Mouse (Mus musculus): Measurements from ENCODE around the gene Tmem59l. TPM values are rescaled to one million over a fixed set of nuclear protein-coding genes. Genes with fewer than 3 reads are reported as not detected.
A peak's percentile ranks its signal among the peaks of the same experiment; 100 is the strongest.

The Tmem59l gene
- total and polyA plus RNA-seq, 3 experiments = 0.21 TPM; not detected in 2

GRCm38 (mm10) chr8:70487993-70488796 lies 1.0 kb upstream of the Tmem59l start:
- peak overlapping the region; percentile 23; the same call in 1 of the 2 replicates for H3K9ac ChIP-seq (ENCODE audit: low read depth, low read length)
- no peak overlapping the region for H3K27ac ChIP-seq
- no peak for TF ChIP-seq POLR2A (IDR thresholded peaks at IDR 0.05; ENCODE audit: insufficient read depth, low read depth, low read length)
- TF ChIP-seq EP300 (IDR thresholded peaks at IDR 0.05; ENCODE audit: insufficient read depth, low read depth, low read length) = no peak
- no peak for TF ChIP-seq CTCF (IDR thresholded peaks at IDR 0.05)
- no peaks in the 10 kb centered on the region for H3K36me3 ChIP-seq (ENCODE audit: control insufficient read depth, insufficient read depth, low read length)
- H3K4me1 ChIP-seq (ENCODE audit: control insufficient read depth, insufficient read depth, low read length) = peaks cover 6% of the 10 kb centered on the region
- WGBS = 6% methylated on average over 55 of the region's 55 CpGs
- intact Hi-C loops (cut with DNase I) = no loop called here
- peaks cover 25% of the 10 kb centered on the region for H3K27me3 ChIP-seq (ENCODE audit: control insufficient read depth, insufficient read depth, low read length)
- peak overlapping the region; percentile 47 for H3K4me3 ChIP-seq
- no peaks in the 10 kb centered on the region for H3K79me2 ChIP-seq (replicated peaks; ENCODE audit: control insufficient read depth, insufficient read depth, low read length)
- no peak for DNase-seq

GRCm38 (mm10) chr8:70486191-70486681 lies 922 bp downstream of the Tmem59l start:
- no peak overlapping the region for H3K4me3 ChIP-seq
- H3K27ac ChIP-seq = no peak overlapping the region
- no peak for DNase-seq
- no peak for TF ChIP-seq EP300 (IDR thresholded peaks at IDR 0.05; ENCODE audit: insufficient read depth, low read depth, low read length)
- TF ChIP-seq CTCF (IDR thresholded peaks at IDR 0.05) = no peak
- no peak for TF ChIP-seq POLR2A (IDR thresholded peaks at IDR 0.05; ENCODE audit: insufficient read depth, low read depth, low read length)
- no peaks in the 10 kb centered on the region for H3K36me3 ChIP-seq (ENCODE audit: control insufficient read depth, insufficient read depth, low read length)
- no peak overlapping the region for H3K9ac ChIP-seq (ENCODE audit: low read depth, low read length)
- no peaks in the 10 kb centered on the region for H3K79me2 ChIP-seq (replicated peaks; ENCODE audit: control insufficient read depth, insufficient read depth, low read length)
- peaks cover 6% of the 10 kb centered on the region for H3K4me1 ChIP-seq (ENCODE audit: control insufficient read depth, insufficient read depth, low read length)
- 53% methylated on average over 7 of the region's 7 CpGs for WGBS
- intact Hi-C loops (cut with DNase I) = no loop called here
- H3K27me3 ChIP-seq (ENCODE audit: control insufficient read depth, insufficient read depth, low read length) = peaks cover 17% of the 10 kb centered on the region

DNA sequence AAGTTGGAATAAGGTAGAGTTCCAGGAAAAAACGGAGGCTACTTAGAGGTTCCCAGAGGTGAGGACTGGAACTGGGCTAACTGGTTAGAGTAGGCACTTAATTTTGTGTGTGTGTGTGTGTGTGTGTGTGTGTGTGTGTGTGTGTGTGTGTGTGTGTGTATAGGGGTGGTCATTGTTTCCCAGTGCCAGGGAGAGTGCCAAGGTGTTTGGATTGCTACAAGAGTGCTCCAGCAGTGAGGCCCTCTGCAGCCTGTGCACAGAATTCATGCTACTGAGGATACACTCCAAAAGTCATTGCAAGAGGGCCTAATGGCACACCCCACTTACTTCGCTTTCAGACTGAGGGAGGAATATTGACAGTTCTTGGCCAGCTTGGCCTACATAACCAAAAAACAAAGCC lies 4.2 kb downstream of the Tmem59l start:
- H3K4me1 ChIP-seq (ENCODE audit: control insufficient read depth, insufficient read depth, low read length) = 0 out of 2 replicates have a peak, but pooled peaks cover 1% of the 10 kb centered on the region
- H3K79me2 ChIP-seq (replicated peaks; ENCODE audit: control insufficient read depth, insufficient read depth, low read length) = no peaks in the 10 kb centered on the region
- H3K36me3 ChIP-seq (ENCODE audit: control insufficient read depth, insufficient read depth, low read length) = no peaks in the 10 kb centered on the region
- no peak overlapping the region for H3K27ac ChIP-seq
- DNase-seq = no peak
- no peak overlapping the region for H3K9ac ChIP-seq (ENCODE audit: low read depth, low read length)
- no peak for TF ChIP-seq CTCF (IDR thresholded peaks at IDR 0.05)
- TF ChIP-seq EP300 (IDR thresholded peaks at IDR 0.05; ENCODE audit: insufficient read depth, low read depth, low read length) = no peak
- no peak for TF ChIP-seq POLR2A (IDR thresholded peaks at IDR 0.05; ENCODE audit: insufficient read depth, low read depth, low read length)
- 62% methylated on average over 2 of the region's 2 CpGs for WGBS
- H3K27me3 ChIP-seq (ENCODE audit: control insufficient read depth, insufficient read depth, low read length) = peaks cover 5% of the 10 kb centered on the region
- intact Hi-C loops (cut with DNase I) = no loop called here
- H3K4me3 ChIP-seq = no peak overlapping the region

- TF ChIP-seq CTCF (IDR thresholded peaks at IDR 0.05) (no peak), POLR2A (IDR thresholded peaks at IDR 0.05; ENCODE audit: insufficient read depth, low read depth, low read length) (no peak), EP300 (IDR thresholded peaks at IDR 0.05; ENCODE audit: insufficient read depth, low read depth, low read length) (no peak)
- no peak for DNase-seq
- no peak overlapping the region for H3K27ac ChIP-seq
- no peak overlapping the region for H3K9ac ChIP-seq (ENCODE audit: low read depth, low read length)
- H3K4me3 ChIP-seq = no peak overlapping the region
- no peaks in the 10 kb centered on the region for H3K27me3 ChIP-seq (ENCODE audit: control insufficient read depth, insufficient read depth, low read length)
- intact Hi-C loops (cut with DNase I) = no loop called here
- H3K4me1 ChIP-seq (ENCODE audit: control insufficient read depth, insufficient read depth, low read length) = no peaks in the 10 kb centered on the region
- H3K36me3 ChIP-seq (ENCODE audit: control insufficient read depth, insufficient read depth, low read length) = no peaks in the 10 kb centered on the region
- WGBS = 71% methylated on average over 3 of the region's 3 CpGs
- no peaks in the 10 kb centered on the region for H3K79me2 ChIP-seq (replicated peaks; ENCODE audit: control insufficient read depth, insufficient read depth, low read length)
These were observed 5.2 kb downstream of the Tmem59l start for GRCm38 (mm10) chr8:70481908-70482307.

DNA sequence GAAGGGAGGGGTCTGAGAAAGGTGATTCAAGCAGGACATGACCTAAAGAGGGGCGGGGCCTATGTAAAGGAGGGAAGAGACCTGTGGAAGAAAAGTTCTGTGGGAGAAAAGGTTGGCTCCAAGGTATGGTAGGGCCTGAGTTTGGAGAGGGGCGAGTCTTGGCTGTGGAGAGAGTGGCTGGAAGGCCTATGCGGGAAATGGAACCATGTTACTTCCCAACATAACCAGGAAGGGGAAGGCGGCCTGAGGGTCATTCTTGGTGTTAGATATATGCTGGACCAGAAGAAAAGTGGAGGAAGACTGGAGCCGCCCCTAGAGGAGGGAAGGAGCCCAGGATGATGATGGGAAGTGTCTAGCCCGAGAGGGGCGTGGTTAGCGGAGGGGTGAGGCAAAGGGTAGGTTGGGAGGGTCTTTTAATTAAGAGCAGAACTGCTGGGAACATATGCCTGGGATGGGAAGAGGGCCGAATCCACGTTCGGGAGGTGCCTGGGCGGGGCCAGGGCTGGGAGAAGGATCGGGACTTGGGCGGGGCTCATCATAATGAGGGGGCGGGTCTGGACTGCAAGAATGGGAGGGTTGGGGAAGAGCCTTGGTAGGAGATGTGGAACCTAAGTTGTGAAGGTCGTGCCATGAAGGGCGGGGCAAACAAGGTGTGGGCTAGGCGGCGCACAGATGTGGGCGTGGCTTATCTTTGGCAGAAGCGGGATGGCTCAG lies 9.7 kb downstream of the Tmem59l start:
- TF ChIP-seq CTCF (IDR thresholded peaks at IDR 0.05) (no peak), POLR2A (IDR thresholded peaks at IDR 0.05; ENCODE audit: insufficient read depth, low read depth, low read length) (no peak), EP300 (IDR thresholded peaks at IDR 0.05; ENCODE audit: insufficient read depth, low read depth, low read length) (no peak)
- Histone ChIP-seq H3K9ac (ENCODE audit: low read depth, low read length) (no peak overlapping the region), H3K4me1 (ENCODE audit: control insufficient read depth, insufficient read depth, low read length) (peaks cover 2% of the 10 kb centered on the region), H3K27me3 (ENCODE audit: control insufficient read depth, insufficient read depth, low read length) (no peaks in the 10 kb centered on the region), H3K27ac (no peak overlapping the region; the same call in 1 of the 2 replicates), H3K36me3 (ENCODE audit: control insufficient read depth, insufficient read depth, low read length) (no peaks in the 10 kb centered on the region; the same call in 1 of the 2 replicates), H3K4me3 (peak overlapping the region; percentile 93), H3K79me2 (replicated peaks; ENCODE audit: control insufficient read depth, insufficient read depth, low read length) (no peaks in the 10 kb centered on the region)
- DNase-seq = no peak
- 9% methylated on average over 21 of the region's 21 CpGs for WGBS
- intact Hi-C loops (cut with DNase I) = loop anchor here (2.0 kb wide), 2 partner anchors 25 to 39 kb away; partner anchors contain the start of gene Crtc1

All from heart, adult 2 months (tissue).